Mouse (Mus musculus): ENCODE measurements at regions not wholly inside any gene's neighbourhood (a gene's known extent, or its start where the extent isn't known, plus 50 kb on each side); places are given as distances from the start of the nearest gene placed in this dataset.

GRCm38 (mm10) chr8:36318884-36319283 lies 553.3 kb downstream of the Gm19410 start:
- TF ChIP-seq CTCF (IDR thresholded peaks at IDR 0.05; ENCODE audit: extremely low read depth, insufficient read depth, low read length) = no peak
- no peak for TF ChIP-seq POLR2A (IDR thresholded peaks at IDR 0.05; ENCODE audit: extremely low read depth, insufficient read depth, low read length)

Data from cortical plate, adult 2 months (tissue).